Mouse (Mus musculus): ENCODE measurements around the gene Pnkd.

DNA sequence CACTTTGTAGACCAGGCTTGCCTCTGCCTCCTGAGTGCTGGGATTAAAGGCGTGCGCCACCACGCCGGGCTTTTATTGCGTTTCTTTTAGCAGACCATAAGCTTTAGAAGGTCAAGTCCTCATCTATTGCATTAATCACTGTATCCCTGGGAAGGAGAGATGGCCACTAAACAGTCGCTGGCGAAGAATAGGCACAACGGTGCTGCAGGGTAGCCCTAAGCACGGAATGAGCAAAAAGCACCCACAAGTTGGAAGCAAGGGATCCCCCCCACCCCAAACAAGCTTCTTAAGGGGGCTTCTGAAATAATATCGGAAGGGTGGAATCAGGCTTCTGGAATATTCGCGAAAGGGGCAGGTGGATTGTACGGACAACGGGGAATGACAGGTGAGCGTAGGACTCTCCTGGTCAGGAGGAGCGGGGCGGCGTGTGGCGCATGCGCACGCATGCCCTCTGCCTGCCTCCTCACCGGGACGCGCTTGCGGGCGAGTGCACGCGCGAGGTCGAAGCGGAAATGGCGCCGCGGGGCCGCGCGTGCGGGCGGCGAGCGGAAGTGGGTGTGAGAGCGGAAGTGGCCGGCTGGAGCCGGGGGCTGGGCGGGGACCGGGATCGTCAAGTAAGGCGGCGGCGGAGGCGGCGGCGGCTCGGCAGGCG, 48.7 kb upstream of the Pnkd start, which contains the start of gene Arpc2:
- TF ChIP-seq POLR2A (IDR thresholded peaks at IDR 0.05; ENCODE audit: insufficient read depth, low read length) (peak; percentile 86), CTCF (IDR thresholded peaks at IDR 0.05; ENCODE audit: low read depth, low read length) (no peak)

Data from ES-Bruce4 (cell line).